ENCODE assay signal across 1 mouse cellular context in the genomic region with DNA sequence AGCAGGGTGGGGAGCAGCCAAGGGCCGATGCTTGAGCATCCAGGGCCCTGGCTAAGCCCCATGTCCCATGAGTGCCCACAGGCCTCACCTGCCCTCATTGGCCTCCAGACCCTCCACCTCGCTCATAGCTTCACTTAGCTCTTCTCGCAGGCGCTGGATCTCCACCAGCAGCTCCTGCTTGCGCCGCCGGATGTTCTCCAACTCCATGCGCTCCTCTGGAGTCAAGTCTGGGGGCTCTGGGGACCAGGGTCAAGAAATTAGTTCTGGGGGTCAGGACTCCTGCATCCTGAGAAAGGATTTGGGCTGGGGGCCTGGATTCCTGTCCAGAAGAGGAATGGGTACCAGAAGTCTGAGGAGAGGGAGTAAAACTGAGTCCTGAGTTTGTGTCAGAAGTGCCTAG.
TF ChIP-seq lines count a peak whose summit lies in the region.

No protein-coding gene starts in this region.

TF ChIP-seq in CH12.LX, 34 proteins besides CTCF, POLR2A, EP300 and RAD21 (continued from another document):
- TF ChIP-seq MAZ (IDR thresholded peaks at IDR 0.05; ENCODE audit: low read depth, low read length): no peak
- no peak for TF ChIP-seq CHD1 (IDR thresholded peaks at IDR 0.05; ENCODE audit: low read depth, low read length)
- TF ChIP-seq ZNF384 (IDR thresholded peaks at IDR 0.05; ENCODE audit: low read depth, low read length): no peak
